10 mouse cellular contexts compared by ENCODE assay signal in genomic region chr11:69100639-69101360, GRCm38 (mm10). TPM values are rescaled to one million over a fixed set of nuclear protein-coding genes. Genes with fewer than 3 reads are reported as not detected.
A peak's percentile ranks its signal among the peaks of the same experiment; 100 is the strongest.
DNase-seq lines count a peak whose midpoint lies in the region; ATAC-seq lines count a peak whose summit lies in the region.
"Had no signal": no experiment of that assay in that cellular context is flagged by ENCODE, and none has a peak within 500 bp of the region (broad histone marks: within the 10 kb centered on the region; RNA-seq: fewer than 3 reads in every experiment).

No protein-coding gene starts in this region.

- H3K4me1 ChIP-seq in hindbrain, embryonic 12.5 days: peaks cover 47% of the 10 kb centered on the region
- H3K4me1 ChIP-seq in midbrain, embryonic 15.5 days: peaks cover 51% of the 10 kb centered on the region

- peak overlapping the region; percentile 51 for H3K4me3 ChIP-seq in hindbrain, embryonic 12.5 days
- peak overlapping the region; percentile 55 for H3K4me3 ChIP-seq in midbrain, embryonic 15.5 days

- peak overlapping the region; percentile 93 for H3K4me2 ChIP-seq in hindbrain, embryonic 12.5 days (replicated peaks)
- H3K4me2 ChIP-seq in midbrain, embryonic 15.5 days: peak overlapping the region; percentile 80

- H3K36me3 ChIP-seq in hindbrain, embryonic 12.5 days: peaks cover 53% of the 10 kb centered on the region
- H3K36me3 ChIP-seq in midbrain, embryonic 15.5 days (replicated peaks): peaks cover 39% of the 10 kb centered on the region; the same call in 1 of the 2 replicates

- H3K9me3 ChIP-seq in hindbrain, embryonic 12.5 days (replicated peaks): no peaks in the 10 kb centered on the region
- H3K9me3 ChIP-seq in midbrain, embryonic 15.5 days: no peaks in the 10 kb centered on the region

- intact Hi-C loops in gastrocnemius, postnatal 14 days (cut with DNase I; ENCODE audit: low total_unique reads): no loop called here

- 92% methylated on average over 20 of the region's 20 CpGs for WGBS in hindbrain, embryonic 12.5 days
- WGBS in midbrain, embryonic 15.5 days: 93% methylated on average over 20 of the region's 20 CpGs

- H3K27ac ChIP-seq in hindbrain, embryonic 12.5 days: peak overlapping the region; percentile 82; the same call in 1 of the 2 replicates
- H3K27ac ChIP-seq in midbrain, embryonic 15.5 days: 0 out of 2 replicates have a peak overlapping the region, but pooled peaks have one; percentile 78

- DNase-seq in gastrocnemius, postnatal 10 days: peak; percentile 21
- DNase-seq in gastrocnemius, postnatal 14 days: no peak
- peak; percentile 4 to 36 for DNase-seq in thymus, postnatal 36 days
- no peak for DNase-seq in thymus, postnatal 0 days (ENCODE audit: low spot score)
- no peak for DNase-seq in left cerebral cortex, adult 11 months (ENCODE audit: low spot score)
- no peak for DNase-seq in thymus, postnatal 14 days

- H3K9ac ChIP-seq in hindbrain, embryonic 12.5 days: peak overlapping the region; percentile 76
- H3K9ac ChIP-seq in midbrain, embryonic 15.5 days: peak overlapping the region; percentile 56; the same call in 1 of the 2 replicates

- ATAC-seq in hindbrain, embryonic 12.5 days (ENCODE audit: low FRiP score): no peak
- ATAC-seq in midbrain, embryonic 15.5 days (replicated peaks): no peak

- no peaks in the 10 kb centered on the region for H3K27me3 ChIP-seq in hindbrain, embryonic 12.5 days
- no peaks in the 10 kb centered on the region for H3K27me3 ChIP-seq in midbrain, embryonic 15.5 days (replicated peaks)

RNA-seq across cellular contexts. Expression of gene Per1, which starts 5.8 kb away (rescaled TPM):
- total RNA-seq in gastrocnemius, postnatal 10 days (2021): 10 to 100 TPM; 17.5 to 78.6 TPM
- 10 to 100 TPM; 22.1 to 77.5 TPM for total RNA-seq in gastrocnemius, postnatal 14 days (2021)
- 3.5 and 4.7 TPM in 2 replicates for polyA plus RNA-seq in thymus, postnatal 0 days (2015; fragmentation: Nextera tagmentation; extraction: Ambion mirVana)
- polyA plus RNA-seq in hindbrain, embryonic 12.5 days (2016; fragmentation: Nextera tagmentation; extraction: Ambion mirVana): 9.8 and 11.6 TPM in 2 replicates
- polyA plus RNA-seq in midbrain, embryonic 15.5 days (2015; fragmentation: Nextera tagmentation; extraction: Ambion mirVana): 11.3 and 12.3 TPM in 2 replicates

RNA-seq across cellular contexts. Expression of gene Vamp2, which starts 12.5 kb away (rescaled TPM):
- 10 to 100 TPM; 52.4 to 55.8 TPM for total RNA-seq in gastrocnemius, postnatal 10 days (2021)
- total RNA-seq in gastrocnemius, postnatal 14 days (2021): 10 to 100 TPM; 37.9 to 39.7 TPM
- polyA plus RNA-seq in thymus, postnatal 0 days (2015; fragmentation: Nextera tagmentation; extraction: Ambion mirVana): 35.9 and 38.5 TPM in 2 replicates
- polyA plus RNA-seq in hindbrain, embryonic 12.5 days (2016; fragmentation: Nextera tagmentation; extraction: Ambion mirVana): 140 and 159 TPM in 2 replicates
- 319 and 333 TPM in 2 replicates for polyA plus RNA-seq in midbrain, embryonic 15.5 days (2015; fragmentation: Nextera tagmentation; extraction: Ambion mirVana)

RNA-seq across cellular contexts. Expression of gene Hes7, which starts 19.4 kb away (rescaled TPM):
- not detected for total RNA-seq in gastrocnemius, postnatal 10 days (2021)
- under 1 TPM in 1 of 2 experiments, not detected in 1; 0.10 TPM for total RNA-seq in gastrocnemius, postnatal 14 days (2021)
- polyA plus RNA-seq in thymus, postnatal 0 days (2015; fragmentation: Nextera tagmentation; extraction: Ambion mirVana): 0.39 and 0.71 TPM in 2 replicates
- 0.25 and 0.49 TPM in 2 replicates for polyA plus RNA-seq in hindbrain, embryonic 12.5 days (2016; fragmentation: Nextera tagmentation; extraction: Ambion mirVana)
- 0.86 and 0.89 TPM in 2 replicates for polyA plus RNA-seq in midbrain, embryonic 15.5 days (2015; fragmentation: Nextera tagmentation; extraction: Ambion mirVana)

RNA-seq across cellular contexts. Expression of gene 9130213A22Rik, which starts 21.6 kb away (rescaled TPM):
- total RNA-seq in gastrocnemius, postnatal 10 days (2021): under 1 TPM; 0.27 to 0.49 TPM
- under 1 TPM in 1 of 2 experiments, not detected in 1; 0.18 TPM for total RNA-seq in gastrocnemius, postnatal 14 days (2021)
- polyA plus RNA-seq in thymus, postnatal 0 days (2015; fragmentation: Nextera tagmentation; extraction: Ambion mirVana): 0.49 and 0.64 TPM in 2 replicates
- polyA plus RNA-seq in hindbrain, embryonic 12.5 days (2016; fragmentation: Nextera tagmentation; extraction: Ambion mirVana): 0.26 and 0.29 TPM in 2 replicates
- 0.24 and 0.27 TPM in 2 replicates for polyA plus RNA-seq in midbrain, embryonic 15.5 days (2015; fragmentation: Nextera tagmentation; extraction: Ambion mirVana)

RNA-seq across cellular contexts. Expression of gene Aloxe3, which starts 24.9 kb away (rescaled TPM):
- total RNA-seq in gastrocnemius, postnatal 10 days (2021): under 1 TPM in 1 of 2 experiments, not detected in 1; 0.27 TPM
- not detected for total RNA-seq in gastrocnemius, postnatal 14 days (2021)
- polyA plus RNA-seq in thymus, postnatal 0 days (2015; fragmentation: Nextera tagmentation; extraction: Ambion mirVana): 0.62 and 0.73 TPM in 2 replicates
- 0.41 and 0.65 TPM in 2 replicates for polyA plus RNA-seq in hindbrain, embryonic 12.5 days (2016; fragmentation: Nextera tagmentation; extraction: Ambion mirVana)
- 6.3 and 8.0 TPM in 2 replicates for polyA plus RNA-seq in midbrain, embryonic 15.5 days (2015; fragmentation: Nextera tagmentation; extraction: Ambion mirVana)
- total RNA-seq: heart, adult 18-20 months; MEL had no signal

Comparison
In these comparisons a context has a peak if more than half of its experiments do, and no peak if none do; other contexts are left out.
1. DNase-seq: peak in gastrocnemius, postnatal 10 days (single experiment) and thymus, postnatal 36 days (2 of 2); none in gastrocnemius, postnatal 14 days (single experiment), thymus, postnatal 0 days (single experiment), left cerebral cortex, adult 11 months (single experiment) and thymus, postnatal 14 days (single experiment).